Mouse (Mus musculus) T-cell, adult 2 months (primary cell): ENCODE data around the gene Tmem88b.

Experiments used
- DNase-seq: peaks from one replicate; pipeline ENCODE4 v3.0.0; 2022; ENCODE audit warnings: low spot score

Gene Tmem88b

DNA sequence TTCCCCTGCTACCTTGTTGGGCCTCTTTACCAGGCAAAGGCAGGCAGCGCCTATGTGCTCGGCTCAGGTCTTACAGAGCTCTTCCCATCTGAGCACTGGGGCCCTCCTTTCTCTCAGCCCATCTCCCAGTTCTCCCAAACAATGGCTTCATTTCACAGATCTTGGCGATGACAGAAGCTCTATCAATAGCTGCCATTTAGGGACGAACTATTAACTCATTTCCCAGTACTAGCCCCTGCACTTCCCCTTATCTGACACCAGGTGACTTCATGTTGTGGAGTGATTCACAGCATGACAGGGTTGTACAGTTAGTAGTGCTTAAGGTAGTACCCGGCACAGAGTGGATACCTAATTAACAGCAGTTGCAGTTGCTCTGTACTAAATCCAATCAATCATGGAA, at the start of gene Tmem88b:
Gene Tmem88b, minus strand, starts transcription at position 56 of the 400 bp plus-strand sequence.
- no peak for DNase-seq

DNA sequence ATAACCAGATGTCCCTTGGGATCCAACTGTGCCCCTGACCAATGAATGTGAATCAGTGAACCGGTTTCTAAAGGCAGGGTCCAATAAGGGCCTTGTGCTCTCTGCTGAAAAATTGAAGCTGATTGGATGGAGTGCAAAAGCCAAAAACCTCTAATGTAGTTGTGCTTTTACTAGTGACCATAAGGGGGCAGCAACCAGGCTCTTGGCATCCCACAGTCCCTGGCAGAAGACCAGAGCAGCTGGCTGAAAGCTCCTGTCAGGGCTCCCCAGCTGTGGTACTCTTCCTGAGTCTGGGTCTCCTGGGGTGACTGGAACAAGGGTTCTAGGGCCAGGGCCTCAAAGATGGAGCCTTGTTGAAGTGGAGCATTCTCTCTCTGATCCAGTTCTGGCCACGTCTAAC, 48.2 kb upstream of the Tmem88b start:
- DNase-seq, result peak; percentile 77

DNA sequence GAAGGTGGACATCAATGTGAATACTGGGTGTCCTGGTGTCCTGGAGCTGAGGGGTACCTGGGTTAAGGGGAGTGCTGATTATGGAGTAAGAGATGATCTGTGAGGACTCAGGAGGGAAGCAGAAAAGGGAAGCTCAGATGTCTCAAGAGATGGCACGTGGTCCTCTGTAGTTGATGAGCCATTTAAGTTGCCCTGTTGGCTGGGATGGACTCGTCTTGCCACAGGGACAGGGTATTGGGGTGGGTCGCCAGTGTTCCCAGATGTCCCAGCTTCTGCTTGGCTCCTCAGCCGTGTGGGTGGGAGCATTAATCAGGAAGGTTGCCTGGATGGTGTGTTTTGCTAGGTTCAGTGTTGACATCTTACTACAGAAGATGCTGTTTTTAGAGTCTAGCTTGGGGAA, 47.6 kb upstream of the Tmem88b start:
- no peak for DNase-seq

DNA sequence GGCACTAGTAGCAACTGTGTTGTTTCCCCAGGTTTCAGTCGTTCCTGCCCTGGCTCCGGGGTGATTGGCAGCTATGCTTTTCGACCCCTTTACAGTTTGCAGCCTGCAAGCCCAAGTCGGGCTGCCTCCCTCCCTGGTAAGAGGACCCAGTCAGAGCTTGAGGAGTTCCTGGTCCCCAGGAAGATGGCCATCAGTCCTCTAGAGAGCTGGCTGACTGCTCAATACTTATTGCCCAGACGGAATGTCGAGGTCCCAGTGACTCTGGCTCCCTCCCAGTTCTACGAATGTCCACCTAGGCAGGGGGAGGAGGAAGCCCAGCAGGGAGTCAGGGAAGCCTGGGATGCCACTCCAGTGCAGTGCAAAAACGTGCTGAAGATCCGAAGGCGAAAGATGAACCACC, 46.6 kb upstream of the Tmem88b start:
- no peak for DNase-seq

DNA sequence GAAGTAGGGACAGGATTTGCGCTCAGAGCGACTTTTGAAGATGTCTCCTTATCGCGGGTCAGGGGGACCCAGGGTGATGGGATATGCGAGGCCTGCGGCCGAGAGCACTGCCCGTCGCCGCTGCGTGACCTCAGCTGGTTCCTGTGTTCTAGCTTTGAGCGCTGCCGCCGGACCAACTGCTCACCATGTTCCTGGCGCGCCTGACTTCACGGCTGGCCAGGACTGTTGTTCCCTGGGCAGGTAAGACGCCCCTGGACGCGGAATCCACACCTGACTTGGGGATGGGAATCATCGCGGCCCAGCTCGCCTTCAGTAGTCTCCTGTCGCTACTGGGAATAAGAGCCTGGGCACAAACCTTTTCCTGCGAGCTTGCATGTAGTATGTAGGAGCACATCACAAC, 46.2 kb upstream of the Tmem88b start:
- no peak for DNase-seq

DNA sequence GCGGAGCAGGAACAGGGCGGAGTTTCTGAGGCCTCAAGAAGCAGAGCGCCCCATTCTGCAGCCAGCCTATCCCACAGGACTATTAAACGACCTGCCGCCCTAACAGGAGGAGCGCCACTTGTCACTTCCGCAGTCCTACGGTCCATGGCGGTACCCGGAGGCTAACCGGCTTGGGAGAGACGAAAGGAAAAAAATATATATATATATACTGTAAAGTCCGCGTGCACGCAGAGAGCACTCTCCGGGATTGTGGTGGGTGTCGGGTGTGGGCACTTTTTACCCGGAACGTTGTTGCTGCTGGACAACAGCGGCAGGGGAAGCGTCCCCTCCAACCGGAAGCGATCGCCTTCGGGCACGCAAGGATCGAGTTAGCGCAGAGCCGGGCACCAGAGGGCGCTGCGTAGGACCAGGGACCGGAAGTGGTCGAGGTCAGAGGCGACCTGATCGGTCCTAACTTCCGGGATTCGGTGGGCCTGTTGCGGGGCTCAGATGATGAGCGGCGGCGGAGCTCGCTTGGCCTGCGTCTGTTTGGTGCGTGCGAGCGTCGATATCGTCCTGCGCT, 45.6 kb upstream of the Tmem88b start, which contains the start of gene Aurkaip1:
Gene Aurkaip1, plus strand, starts transcription at position 68 of the 562 bp plus-strand sequence.
- DNase-seq, result peak; percentile 88

DNA sequence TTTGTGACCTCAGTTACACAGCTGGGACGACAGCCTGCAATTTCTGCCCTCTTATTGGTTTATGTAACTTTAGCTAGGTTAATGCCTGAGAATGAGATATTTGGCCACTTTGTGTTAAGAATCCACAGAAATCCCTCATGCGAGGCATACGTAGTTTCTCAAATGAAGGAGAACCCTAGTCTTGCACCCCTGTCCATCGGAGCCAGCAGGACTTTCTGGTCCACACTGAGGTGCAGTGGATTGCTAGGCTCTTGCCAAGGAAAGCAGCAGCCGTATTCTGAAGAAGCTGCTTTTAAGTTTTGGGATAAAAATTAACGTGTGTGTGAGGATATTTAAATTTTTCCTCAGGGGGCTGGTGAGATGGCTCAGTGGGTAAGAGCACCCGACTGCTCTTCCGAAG, 44.9 kb upstream of the Tmem88b start:
- no peak for DNase-seq

DNA sequence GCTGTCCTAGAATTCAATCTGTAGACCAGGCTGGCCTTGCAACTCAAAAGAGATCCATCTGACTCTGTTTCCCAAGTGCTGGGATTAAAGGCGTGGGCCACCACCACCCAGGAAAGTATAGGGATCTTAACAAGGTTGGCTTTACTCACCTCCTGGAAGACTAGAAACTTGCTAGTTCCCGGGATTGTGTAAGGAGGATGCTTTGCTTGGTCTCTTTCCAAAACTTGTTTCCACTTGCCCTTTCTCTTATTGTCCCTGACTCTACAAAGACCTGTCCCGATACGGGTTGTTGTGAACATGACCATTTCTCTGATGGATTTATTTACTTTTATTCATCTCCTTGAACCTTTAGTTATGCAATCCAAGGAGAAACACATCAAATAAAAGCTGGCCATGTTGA, 44.2 kb upstream of the Tmem88b start:
- DNase-seq, result no peak

DNA sequence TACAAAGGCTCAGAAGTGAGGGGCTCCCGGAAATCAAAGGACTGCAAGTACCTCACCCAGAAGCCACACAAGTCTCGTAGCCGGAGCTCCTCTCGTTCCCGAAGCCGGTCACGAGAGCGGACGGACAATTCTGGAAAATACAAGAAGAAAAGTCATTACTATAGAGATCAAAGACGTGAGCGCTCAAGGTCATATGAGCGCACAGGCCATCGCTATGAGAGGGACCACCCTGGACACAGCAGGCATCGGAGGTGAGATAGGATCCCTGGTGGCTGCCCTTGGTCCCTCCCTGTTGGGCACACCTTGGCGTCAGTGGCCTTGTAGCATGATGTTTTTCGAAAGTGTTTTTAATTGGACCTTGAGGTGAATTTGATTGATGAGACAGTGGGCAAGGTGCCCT, 37.8 kb upstream of the Tmem88b start:
- no peak for DNase-seq

DNA sequence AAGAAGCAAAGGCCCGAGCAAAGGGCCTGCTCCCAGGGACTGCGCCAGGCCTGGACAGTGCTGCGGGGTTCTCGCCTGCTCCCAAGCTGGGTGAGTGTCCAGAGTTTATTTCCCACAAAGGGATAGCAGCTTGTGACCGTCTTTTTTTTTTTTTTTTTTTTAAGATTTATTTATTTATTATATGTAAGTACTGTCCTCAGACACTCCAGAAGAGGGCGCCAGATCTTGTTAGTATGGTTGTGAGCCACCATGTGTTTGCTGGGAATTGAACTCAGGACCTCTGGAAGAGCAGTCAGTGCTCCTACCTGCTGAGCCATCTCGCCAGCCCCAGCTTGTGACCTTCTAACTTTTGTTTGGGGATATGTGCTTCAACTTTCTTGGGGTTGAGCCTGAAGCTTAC, 35.4 kb upstream of the Tmem88b start:
- DNase-seq, result peak; percentile 46

DNA sequence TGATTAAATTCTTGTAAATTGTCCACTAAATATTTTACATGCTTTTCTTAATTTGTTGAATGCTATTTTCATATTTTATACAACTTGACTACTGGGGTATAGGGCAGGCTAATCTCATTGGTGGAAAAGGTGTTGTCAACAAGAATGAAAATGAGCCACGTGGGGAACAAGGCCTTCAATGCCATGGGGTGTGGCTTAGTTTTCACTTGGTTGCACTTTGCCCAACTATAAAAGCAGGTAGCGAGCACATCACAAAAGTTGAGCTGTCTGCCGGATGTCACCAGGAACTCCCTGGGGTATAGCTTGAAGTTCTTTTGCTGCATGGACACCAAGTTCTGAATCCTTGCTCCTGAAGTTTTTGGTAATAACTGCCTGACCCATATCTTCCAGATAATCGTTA, 31.9 kb upstream of the Tmem88b start:
- DNase-seq, result no peak

DNA sequence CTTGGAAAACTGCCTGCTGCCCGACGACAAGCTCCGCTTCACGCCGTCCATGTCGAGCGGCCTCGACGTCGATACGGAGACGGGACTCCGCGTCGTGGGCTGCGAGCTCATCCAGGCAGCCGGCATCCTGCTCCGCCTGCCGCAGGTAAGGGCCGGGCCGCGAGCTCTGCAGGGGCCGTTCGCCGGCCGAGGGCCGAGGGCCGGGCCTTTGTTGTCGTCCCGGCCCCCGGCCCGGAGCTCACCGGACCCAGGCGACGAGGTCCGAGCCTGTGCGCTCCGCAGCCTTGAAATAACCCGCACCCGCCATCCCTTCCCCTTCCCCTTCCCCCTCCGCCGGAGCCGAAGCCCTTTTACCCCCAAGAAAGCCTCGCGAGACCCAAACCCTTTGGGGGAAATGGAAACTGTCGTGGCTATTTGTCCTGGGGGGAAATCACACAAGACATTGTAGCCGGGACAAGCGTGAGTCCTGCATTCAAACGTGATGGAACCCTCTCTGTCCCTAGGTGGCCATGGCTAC, 27.0 kb upstream of the Tmem88b start:
- DNase-seq, result peak; percentile 33

DNA sequence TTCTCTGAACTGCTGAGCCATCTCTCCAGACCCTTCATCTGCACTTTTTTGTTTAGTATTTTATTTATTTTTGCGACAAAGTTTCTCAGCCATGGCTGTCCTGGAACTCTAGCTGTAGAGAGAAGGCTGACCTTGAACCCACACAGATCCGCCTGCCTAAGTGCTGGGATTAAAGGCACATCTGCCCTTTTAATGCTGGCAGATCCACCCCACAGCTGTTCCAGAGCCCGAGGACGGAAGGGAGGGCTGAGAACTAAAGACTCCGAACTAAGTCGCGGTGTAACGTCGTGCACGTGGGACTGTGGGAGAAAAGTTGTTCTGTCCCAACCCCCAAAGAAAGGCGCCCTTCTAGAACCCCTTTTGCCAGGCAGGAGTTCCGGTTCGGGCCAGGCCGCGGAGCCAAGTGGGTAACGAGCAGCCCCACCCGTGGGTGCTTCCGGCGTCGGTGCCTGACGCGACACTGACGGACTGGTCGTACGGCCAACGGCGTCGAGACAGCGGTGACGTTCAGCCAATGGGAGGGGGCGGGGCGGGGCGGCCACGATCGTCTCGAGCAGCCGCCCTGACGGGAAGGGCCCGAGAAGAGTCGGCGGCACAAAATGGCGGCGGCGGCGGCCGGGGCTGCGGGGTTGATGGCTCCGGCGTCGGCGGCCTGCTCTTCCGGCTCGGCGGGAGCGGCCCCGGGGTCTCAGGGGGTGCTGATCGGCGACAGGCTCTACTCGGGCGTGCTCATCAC, 26.4 kb upstream of the Tmem88b start, which contains the start of gene Ccnl2:
Gene Ccnl2, plus strand, starts transcription at position 561 of the 736 bp plus-strand sequence.
- peak; percentile 95 for DNase-seq

DNA sequence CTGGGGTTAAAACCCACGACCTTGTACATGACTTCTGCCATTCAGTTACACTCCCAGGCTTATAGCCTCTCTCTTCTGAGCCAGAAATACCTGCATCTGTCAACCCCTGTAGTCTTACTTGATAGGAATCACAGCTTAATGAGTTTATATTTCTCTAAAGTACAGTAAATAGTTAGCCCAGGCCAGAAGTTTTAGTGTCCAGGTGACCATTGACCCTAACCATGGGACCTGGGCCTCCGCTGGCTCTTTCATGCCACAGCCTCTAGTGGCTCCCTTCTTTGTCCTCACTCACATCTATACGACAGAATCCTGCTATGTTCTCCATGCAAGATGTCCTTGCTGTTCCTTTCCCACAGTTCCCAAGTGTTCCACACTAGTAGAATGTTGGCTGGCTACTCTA, 22.2 kb upstream of the Tmem88b start:
- no peak for DNase-seq

DNA sequence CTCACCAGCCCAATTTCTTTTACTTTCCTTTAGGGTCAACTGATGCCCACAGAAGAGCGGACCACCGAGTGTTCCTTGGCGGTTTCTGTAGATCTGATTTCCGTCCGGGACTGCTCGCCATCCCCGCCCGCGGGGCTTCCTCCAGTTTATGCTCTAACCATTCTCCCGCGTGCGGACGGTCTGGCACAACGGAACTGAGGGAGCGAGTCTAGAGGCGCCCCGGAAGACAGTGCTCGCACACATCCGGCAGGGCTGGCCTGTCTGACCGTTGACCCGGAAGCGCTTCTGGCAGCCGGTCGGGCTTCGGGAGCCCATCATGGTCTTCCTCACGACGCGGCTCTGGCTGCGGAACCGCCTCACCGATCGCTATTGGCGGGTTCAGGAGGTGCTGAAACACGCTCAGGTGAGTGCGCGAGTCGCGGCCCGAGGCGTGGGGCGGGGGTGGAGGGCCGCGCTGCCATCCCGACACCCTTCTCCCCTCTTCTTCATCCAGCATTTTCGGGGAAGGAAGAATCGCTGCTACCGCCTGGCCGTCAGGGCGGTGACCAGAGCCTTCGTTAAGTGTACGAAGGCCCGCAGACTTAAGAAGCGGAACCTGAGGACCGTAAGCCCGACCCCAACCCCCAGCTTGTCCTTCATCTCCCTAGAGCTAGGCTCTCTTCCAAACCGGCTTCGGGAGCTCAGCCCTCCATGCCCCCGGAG, 17.8 kb upstream of the Tmem88b start:
- peak; percentile 95 for DNase-seq

DNA sequence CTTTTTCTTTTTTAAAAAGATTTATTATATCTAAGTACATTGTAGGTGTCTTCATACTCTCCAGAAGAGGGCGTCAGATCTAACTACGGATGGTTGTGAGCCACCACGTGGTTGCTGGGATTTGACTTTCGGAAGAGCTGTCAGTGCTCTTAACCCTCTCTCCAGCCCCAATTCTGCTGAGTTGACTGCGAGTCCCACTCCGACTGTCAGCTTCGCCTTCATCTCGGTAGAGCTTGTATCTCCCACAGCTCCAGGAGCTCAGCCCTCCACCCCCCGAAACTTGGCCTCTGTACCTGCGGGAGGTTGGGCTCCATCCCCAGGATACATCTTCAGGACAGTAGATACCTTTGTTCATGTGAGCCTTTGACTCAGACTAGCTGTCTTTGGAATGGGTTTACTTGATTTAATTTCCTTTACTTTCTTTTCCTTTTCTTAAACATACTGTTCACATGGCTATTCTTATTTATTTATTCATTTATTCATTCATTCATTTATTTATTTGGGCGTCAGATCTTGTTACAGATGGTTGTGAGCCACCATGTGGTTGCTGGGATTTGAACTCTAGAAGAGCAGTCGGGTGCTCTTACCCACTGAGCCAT, 17.2 kb upstream of the Tmem88b start, which contains the start of gene Mrpl20:
Gene Mrpl20, plus strand, starts transcription at position 138 of the 599 bp plus-strand sequence.
- peak; percentile 40 for DNase-seq

DNA sequence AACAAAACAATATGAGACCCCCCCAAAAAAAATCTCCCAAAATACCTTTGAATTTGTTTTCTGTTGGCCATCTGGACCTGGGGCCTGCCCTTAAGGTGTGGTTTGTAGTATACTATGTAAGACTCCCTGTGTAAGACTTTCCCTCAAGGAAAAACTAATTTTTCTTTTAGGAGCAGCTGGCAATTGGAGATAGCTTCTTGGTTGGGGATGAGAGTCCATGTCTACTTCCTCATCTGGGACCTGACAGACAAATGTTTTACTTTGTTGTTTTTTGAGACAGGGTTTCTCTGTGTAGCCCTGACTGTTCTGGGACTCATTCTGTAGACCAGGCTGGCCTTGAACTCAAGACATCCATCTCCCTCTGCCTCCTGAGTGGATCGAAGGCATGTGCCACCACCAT, 16.4 kb upstream of the Tmem88b start:
- DNase-seq, result no peak

DNA sequence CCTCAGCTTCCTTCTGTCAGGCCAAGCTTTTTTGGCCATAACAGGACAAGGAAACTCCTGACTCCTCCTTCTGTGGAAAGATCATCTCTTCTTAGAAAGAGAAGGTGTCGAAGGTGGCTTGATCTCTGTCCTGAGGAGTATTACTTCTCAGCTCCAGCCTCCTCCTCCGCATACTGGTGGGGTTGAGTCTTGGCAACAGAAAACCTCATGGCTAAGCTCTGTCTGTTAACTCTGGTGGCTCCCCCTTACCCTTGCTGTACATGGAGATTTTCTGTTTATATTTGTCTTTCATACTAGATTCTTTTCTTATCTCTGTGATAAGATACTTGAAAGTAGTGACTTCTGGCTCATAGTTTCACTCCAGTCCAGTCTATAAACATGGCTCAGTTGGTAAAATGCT, 8.1 kb upstream of the Tmem88b start:
- no peak for DNase-seq

DNA sequence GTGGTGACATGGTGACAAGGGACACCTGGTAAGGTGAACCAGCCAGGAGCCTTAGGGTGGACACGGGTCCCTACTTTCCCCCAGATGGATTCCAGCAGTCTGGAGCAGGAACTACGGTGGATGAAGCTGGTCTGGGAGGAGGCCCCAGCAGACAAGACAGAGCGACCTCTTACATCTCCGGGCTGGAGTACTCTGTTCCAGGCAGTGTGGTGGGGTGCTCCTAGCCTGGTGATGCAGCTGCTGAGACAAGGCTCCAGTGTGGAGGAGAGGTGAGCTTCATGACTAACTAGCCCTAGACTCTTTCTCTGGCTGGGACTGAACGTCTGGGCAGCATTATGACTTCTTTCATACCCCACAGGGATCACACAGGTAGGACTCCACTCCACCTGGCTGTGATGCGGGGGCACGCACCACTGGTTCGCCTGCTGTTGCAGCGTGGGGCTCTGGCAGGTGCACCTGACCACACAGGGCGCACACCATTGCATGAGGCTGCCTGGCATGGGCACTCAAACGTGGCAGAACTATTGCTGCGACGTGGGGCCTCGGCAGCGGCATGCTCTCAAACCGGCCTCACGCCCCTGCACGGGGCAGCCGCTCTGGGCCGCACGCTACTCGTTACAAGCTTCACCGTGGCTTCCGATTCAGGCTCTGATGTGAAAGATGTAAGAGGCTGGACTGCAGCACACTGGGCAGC, 5.7 kb upstream of the Tmem88b start:
- DNase-seq, result no peak

DNA sequence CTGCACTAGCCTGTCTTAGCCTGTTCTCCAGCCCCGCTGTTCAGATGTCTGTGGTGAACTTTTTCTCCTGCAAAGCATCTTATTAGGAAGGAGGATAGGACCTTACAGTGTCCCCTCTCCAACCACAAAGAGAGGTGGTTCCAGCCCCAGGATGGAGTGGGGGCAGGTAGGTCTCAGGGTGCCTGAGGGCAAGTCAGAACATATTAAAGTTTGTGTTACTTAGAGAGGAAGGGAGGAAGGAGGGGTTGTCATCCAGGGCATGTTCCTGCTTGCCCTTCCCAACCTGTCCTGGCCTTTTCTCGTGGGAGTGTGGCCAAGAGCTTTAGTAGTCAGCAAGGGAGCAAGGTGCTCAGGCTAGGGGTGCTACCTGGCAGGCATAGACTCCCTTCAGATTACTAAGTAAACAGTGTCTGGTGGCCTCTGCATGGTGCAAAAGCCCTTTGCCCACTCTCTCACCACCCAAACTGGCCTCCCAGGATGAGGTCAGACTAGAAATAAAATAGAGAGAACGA, 5.0 kb upstream of the Tmem88b start:
- DNase-seq, result no peak

DNA sequence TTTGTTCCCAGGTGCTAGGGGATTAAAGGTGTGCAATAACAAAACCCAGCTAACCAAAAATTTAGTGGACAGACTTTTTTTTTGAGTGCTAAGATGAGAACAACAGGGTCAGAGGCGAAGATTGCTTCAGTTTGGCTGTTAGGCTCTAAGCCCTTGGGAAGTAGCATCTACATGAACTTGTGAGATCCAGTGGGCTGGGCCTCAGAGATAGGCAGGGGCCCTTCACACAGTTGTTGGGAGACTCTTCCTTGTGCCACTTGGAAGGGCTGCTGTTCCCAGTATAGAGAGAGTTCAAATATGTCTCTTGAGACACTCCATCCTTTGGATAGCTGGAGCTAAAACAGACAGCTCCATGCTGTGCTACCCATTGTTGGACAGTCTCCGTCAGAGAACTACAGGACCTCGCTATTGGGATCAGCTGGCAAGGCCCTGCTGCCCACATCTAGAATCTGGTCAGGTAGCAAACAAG, 4.4 kb upstream of the Tmem88b start, which contains the start of gene Ankrd65:
Gene Ankrd65, plus strand, starts transcription at position 419 of the 469 bp plus-strand sequence.
- no peak for DNase-seq
